Mouse (Mus musculus): ENCODE results near the gene Zbtb38.

- TF ChIP-seq CTCF (IDR thresholded peaks at IDR 0.05; ENCODE audit: insufficient read depth, low read length) (no peak), POLR2A (IDR thresholded peaks at IDR 0.05; ENCODE audit: borderline replicate concordance, extremely low read depth, low read depth, low read length) (no peak)
Observed at GRCm38 (mm10) chr9:96696788-96697492, 55.7 kb downstream of the Zbtb38 start.

Measured in lung, adult 2 months (tissue).